ENCODE assay signal across 18 mouse cellular contexts in the genomic region with DNA sequence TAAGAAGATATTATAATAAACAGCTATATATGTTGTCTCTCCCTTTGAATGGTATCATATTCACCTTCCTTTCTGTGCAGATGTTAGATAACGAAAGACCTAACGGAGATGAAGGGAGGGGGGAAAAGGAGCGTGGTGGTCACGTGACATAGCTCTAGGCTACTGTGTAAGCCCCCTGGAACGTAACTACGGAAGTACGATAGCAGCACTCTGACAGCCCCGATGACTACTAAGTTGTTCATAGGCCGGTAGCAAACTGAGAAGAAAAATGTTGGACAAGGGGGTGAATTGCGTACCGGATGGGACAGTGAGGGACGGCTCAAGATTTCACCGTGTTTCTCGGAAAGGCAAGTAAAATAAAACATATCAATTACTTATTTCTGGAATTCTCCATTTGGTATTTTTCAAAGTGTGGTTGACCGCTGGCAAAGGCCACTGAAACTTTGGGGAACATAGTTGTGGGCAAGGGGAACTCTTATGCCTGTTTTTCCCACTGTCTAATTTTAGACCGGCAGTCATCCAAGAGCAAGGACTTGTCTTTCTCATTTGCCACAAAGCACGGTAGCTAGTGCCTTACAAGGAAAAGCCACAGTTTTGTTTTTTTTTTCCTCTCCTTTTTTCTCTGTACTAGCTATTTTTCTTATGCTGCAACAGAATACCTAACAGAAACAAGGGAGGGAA. TPM values are rescaled to one million over a fixed set of nuclear protein-coding genes. Genes with fewer than 3 reads are reported as not detected.
DNase-seq lines count a peak whose midpoint lies in the region; ATAC-seq and TF ChIP-seq lines count a peak whose summit lies in the region.
"Had no signal": no experiment of that assay in that cellular context is flagged by ENCODE, and none has a peak within 500 bp of the region (broad histone marks: within the 10 kb centered on the region; RNA-seq: fewer than 3 reads in every experiment).

No protein-coding gene starts in this region.

- WGBS in liver, embryonic 12.5 days (ENCODE audit: insufficient replicate concordance), result 71% methylated on average over 17 of the region's 17 CpGs
- WGBS in forebrain, embryonic 10.5 days, result 92% methylated on average over 17 of the region's 17 CpGs

- H3K4me3 ChIP-seq in testis, adult 2 months (ENCODE audit: control insufficient read depth, low read depth, low read length), result peak overlapping the region; percentile 53; the same call in 1 of the 2 replicates
- H3K4me3 ChIP-seq in liver, embryonic 12.5 days, result peak overlapping the region; percentile 14
- H3K4me3 ChIP-seq in forebrain, embryonic 10.5 days, result no peak overlapping the region
- H3K4me3 ChIP-seq: hindbrain, embryonic 13.5 days had no signal

- no peak for TF ChIP-seq CTCF in testis, adult 2 months (IDR thresholded peaks at IDR 0.05; ENCODE audit: control insufficient read depth, insufficient read depth, insufficient replicate concordance, low read depth, low read length)

- no peaks in the 10 kb centered on the region for H3K9me3 ChIP-seq in liver, embryonic 12.5 days (replicated peaks)
- no peaks in the 10 kb centered on the region for H3K9me3 ChIP-seq in forebrain, embryonic 10.5 days
- H3K9me3 ChIP-seq: hindbrain, embryonic 13.5 days had no signal

- peak overlapping the region; percentile 60 for H3K4me2 ChIP-seq in liver, embryonic 12.5 days
- H3K4me2 ChIP-seq: hindbrain, embryonic 13.5 days; midbrain, embryonic 11.5 days had no signal

- no peak overlapping the region; the same call in 1 of the 2 replicates for H3K27ac ChIP-seq in testis, adult 2 months (ENCODE audit: control insufficient read depth, insufficient read depth, low read depth, low read length)
- no peak overlapping the region for H3K27ac ChIP-seq in liver, embryonic 12.5 days
- H3K27ac ChIP-seq in forebrain, embryonic 10.5 days, result no peak overlapping the region
- H3K27ac ChIP-seq: hindbrain, embryonic 13.5 days had no signal

- ATAC-seq in activated CD4-positive, CD25-positive, alpha-beta regulatory T cell, adult 4 months, result peak; percentile 19
- peak; percentile 45; the same call in 1 of the 2 replicates for ATAC-seq in liver, embryonic 12.5 days
- ATAC-seq: intestine, postnatal 0 days had no signal

- no peak overlapping the region for H3K9ac ChIP-seq in liver, embryonic 12.5 days
- H3K9ac ChIP-seq: hindbrain, embryonic 13.5 days had no signal

- H3K36me3 ChIP-seq in testis, adult 2 months (ENCODE audit: control insufficient read depth, insufficient read depth, low read length), result no peaks in the 10 kb centered on the region
- H3K36me3 ChIP-seq in liver, embryonic 12.5 days, result no peaks in the 10 kb centered on the region
- H3K36me3 ChIP-seq in forebrain, embryonic 10.5 days (replicated peaks), result no peaks in the 10 kb centered on the region
- H3K36me3 ChIP-seq: hindbrain, embryonic 13.5 days had no signal

- no peak for TF ChIP-seq POLR2A in testis, adult 2 months (IDR thresholded peaks at IDR 0.05; ENCODE audit: control insufficient read depth, low read depth, low read length)

- H3K4me1 ChIP-seq in testis, adult 2 months (ENCODE audit: control insufficient read depth, insufficient read depth, low read length), result peaks cover 2% of the 10 kb centered on the region; the same call in 1 of the 2 replicates
- H3K4me1 ChIP-seq in liver, embryonic 12.5 days, result peaks cover 48% of the 10 kb centered on the region
- H3K4me1 ChIP-seq in forebrain, embryonic 10.5 days, result no peaks in the 10 kb centered on the region
- H3K4me1 ChIP-seq: hindbrain, embryonic 13.5 days had no signal

- no peak for DNase-seq in testis, postnatal 10 days (ENCODE audit: low spot score)
- DNase-seq in testis, postnatal 14 days (ENCODE audit: low spot score), result peak; percentile 20
- no peak for DNase-seq in adrenal gland, adult 18-20 months (ENCODE audit: low spot score in 2 of 2)
- no peak for DNase-seq in forebrain, embryonic 10.5 days (ENCODE audit: extremely low spot score, low spot score)
- no peak for DNase-seq in embryo, embryonic 10.5 days (ENCODE audit: low spot score)
- DNase-seq: adrenal gland, adult 2 months; cerebellum, adult 8-10 months; embryo, embryonic 11 days; kidney, postnatal 14 days; lung, postnatal 14 days; right cerebral cortex, postnatal 14 days; thymus, adult 18-20 months had no signal

- no peaks in the 10 kb centered on the region for H3K27me3 ChIP-seq in testis, adult 2 months (ENCODE audit: control insufficient read depth, insufficient read depth, low read length)
- H3K27me3 ChIP-seq in liver, embryonic 12.5 days (replicated peaks), result no peaks in the 10 kb centered on the region
- H3K27me3 ChIP-seq in forebrain, embryonic 10.5 days (ENCODE audit: poor library complexity, severe bottlenecking), result no peaks in the 10 kb centered on the region
- H3K27me3 ChIP-seq: hindbrain, embryonic 13.5 days had no signal

RNA-seq across cellular contexts. Expression of gene Nrbf2, which starts 12.2 kb away (rescaled TPM):
- 3.0 and 4.4 TPM in 2 replicates for polyA plus RNA-seq in testis, adult 2 months (2012; rRNA removed)
- polyA plus RNA-seq in activated CD4-positive, CD25-positive, alpha-beta regulatory T cell, adult 4 months (2017; shearing (Covaris generic)), result 10 to 100 TPM; 29.0 to 29.4 TPM
- polyA plus RNA-seq in liver, embryonic 12.5 days (2016; fragmentation: Nextera tagmentation; extraction: Ambion mirVana), result 23.6 and 24.2 TPM in 2 replicates
- total RNA-seq in adrenal gland, adult 18-20 months (2021), result 10 to 100 TPM; 18.1 to 23.7 TPM
- 35.9 and 38.8 TPM in 2 replicates for polyA plus RNA-seq in forebrain, embryonic 10.5 days (2016; fragmentation: Nextera tagmentation; extraction: Ambion mirVana)
